Mouse (Mus musculus) kidney, adult 18-20 months (tissue): ENCODE data around the gene Nectin4.

Experiments used
- DNase-seq: peaks from one replicate; pipeline ENCODE4 v3.0.0; 2021

The Nectin4 gene

DNA sequence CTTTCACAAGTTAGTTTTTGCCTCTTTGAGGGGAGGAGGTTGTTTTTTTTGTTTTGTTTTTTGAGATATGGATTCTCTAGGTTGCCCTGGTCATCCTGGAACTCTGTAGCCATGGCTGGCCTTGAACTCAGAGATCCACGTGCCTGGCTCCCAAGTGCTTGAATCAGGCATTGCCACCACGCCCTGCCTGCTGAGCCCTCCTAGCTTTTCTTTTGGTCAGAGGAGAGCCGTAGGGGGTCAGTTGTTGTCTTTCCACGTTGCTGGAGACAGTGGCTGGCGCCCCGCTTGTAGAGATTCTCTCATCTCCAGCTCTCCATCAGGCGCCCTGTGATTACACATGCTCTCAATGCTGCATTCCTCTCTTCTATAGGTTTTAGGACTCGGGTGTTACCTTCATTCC, 43.7 kb downstream of the Nectin4 start:
- no peak for DNase-seq

DNA sequence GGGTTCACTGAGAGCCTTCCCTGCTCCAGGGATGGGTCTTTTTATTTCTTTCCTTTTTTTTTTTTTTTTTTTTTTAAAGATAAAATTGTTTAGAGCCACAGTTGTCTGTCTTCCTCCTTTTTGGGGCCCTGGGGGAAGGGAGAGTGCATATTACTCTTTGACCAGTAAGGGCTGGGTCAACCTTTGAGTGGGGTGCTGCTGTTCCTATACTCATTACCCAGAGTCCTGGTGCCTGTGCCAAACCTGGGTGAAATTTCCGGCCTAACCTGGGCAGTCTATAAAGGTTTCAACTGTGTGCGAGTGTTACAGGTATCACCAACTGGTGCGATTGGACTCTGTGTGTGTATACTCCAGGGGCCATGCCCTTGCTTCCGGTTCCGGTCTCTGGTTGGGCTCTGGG, 48.8 kb downstream of the Nectin4 start, which contains the start of gene Tstd1:
Tstd1 (plus strand) TSS at position 213 of the 400 bp plus-strand sequence.
- peak; percentile 66 for DNase-seq

DNA sequence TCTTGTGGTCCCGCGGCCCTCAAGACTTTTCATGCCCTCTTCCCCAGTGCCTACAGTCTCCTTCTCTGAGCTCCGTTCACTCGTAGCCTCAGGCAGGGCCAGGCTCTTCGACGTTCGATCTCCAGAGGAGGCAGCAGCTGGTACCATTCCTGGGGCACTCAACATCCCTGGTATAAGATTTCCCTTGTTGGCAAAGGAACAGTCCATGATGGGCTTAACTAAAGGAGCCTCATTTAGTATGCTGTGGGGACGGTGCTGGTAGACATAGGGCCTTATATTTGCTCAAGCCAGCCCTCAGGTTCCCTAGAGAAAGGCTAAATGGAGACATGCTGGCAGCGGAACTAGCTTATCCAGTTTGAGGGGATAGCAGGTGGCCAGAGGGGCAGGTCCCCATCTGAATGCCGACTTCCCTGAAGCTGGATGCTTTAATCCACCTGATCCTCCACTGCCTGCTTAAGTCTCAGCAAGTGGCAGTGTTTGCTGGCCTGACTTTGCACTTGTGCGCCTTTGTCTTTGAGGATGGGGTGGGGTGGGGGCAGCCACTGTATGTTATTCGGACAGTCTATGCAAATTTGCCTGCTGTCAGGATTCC, 49.5 kb downstream of the Nectin4 start:
- no peak for DNase-seq

DNA sequence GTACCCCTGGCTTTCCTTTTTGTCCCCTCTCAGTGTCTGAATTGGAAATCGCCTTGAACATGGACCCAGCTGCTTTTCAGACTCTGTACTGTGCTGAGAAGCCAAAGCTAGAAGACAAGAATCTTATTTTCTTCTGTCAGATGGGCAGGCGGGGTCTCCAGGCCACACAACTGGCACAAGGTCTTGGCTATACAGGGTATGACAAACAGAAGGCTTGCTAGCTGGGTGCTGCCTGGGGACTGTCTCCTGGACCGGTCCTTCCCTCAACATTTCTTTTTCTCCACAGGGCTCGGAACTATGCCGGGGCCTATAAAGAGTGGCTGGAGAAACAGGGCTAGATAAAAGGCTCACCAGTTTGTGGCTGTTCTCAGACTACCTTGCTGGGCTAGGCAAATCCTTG, 50.0 kb downstream of the Nectin4 start:
- DNase-seq = no peak

DNA sequence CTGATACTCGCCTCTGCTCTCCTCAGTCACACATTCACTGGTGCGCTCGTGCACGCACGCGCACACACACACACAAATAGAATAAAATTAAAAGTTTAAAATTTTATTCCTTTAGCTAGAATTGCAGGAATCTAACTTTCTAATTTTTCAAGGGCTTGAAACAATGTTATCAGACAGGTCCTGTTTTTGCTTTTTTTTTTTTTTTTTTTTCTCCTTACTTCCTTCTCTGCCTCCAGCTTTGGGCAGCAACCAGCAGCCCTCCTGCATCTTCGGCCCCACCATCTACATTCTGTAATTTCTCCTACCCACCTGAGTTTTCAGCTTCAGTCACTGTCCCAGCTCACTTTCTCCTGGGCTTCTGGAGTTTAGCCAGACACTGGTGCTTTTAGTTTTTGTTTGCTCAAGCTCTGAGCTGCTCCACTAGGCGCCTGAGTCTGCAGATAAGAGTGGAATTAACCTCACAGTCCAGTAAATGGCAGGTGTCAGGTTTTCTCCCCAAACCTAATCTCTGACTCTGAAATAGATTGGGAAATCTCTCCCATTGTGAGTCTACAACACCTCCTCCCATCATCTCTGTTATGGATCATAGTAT, 52.7 kb downstream of the Nectin4 start:
- DNase-seq = no peak

DNA sequence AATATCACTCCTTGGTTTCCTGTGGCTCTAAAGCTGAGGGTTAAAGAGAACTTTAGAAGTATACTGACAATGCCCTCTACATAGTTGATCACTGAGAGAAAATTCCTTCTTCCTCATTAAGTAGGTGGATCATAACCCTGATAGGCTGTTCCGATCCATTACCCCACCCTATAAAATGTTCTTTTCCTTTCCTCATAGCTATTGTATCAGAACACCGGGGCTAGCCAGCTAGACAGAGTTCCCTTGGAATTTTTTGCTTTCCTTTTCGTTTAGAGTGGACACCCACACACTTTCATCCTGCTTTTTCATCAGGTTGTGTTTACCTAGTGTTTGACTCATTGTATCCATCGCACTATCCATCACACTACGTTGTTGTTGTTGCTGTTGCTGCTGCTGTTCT, 54.7 kb downstream of the Nectin4 start:
- no peak for DNase-seq

DNA sequence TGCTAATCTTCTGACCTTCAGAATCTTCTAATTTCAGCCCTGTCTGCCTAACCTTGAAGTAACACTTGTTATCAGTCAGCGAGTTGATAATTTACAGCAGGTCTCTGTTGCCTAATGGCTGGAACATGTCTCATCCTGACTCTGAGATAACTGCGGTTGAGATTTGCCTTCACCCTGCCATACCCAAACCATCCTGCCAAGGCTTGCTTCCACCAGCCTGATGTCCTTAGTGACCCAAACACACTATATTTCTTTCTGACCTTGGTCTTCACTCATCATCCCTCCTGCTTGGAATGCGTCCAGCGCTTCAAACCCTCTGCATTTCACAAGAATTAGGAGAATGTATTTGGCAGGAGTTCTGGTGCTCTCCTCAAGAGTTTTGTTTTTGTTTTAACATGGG, 55.2 kb downstream of the Nectin4 start:
- no peak for DNase-seq

DNA sequence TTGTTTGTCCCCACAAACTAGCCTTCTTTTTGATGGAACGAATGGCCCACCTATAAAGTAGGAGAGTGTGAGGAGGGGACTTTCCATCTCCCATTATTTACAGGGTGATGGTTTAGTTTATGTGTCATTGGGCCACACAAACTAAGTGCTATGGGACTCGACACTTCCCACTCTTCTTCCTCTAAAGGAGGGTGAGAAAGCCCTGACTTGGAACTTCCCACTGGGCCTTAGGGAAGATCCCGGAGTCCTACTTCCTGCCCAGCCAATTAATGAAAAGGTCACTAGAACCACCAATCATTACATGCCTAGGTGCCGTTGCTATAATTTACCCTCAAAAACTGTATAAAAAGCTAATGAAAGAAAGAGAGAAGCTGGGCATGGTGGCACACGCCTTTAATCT, 62.3 kb downstream of the Nectin4 start:
- no peak for DNase-seq

DNA sequence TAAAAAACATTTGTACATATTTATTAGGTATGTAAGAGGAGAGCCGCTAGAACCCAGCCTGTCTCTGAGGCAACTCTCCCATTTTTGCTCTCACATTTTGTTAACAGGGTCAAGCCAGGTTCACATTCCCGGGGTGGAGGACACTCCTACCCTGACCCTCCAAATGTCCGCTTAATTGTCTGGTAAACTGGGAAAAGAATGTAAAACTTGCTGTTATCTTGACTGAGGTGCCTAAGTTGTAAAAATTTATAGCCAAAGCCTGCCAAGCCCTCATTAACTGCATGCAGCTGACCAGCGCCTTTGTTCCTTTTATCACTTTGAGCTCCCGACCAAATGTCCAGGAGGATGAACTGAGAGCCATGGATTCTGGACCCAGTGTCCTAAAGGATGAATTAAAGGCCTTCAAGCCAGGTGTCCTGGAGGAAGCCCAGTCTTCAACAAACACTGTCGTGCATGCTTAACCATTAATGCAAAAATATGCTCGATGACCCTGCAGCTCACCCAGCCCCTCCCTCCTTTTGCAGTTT, 65.5 kb downstream of the Nectin4 start:
- no peak for DNase-seq

DNA sequence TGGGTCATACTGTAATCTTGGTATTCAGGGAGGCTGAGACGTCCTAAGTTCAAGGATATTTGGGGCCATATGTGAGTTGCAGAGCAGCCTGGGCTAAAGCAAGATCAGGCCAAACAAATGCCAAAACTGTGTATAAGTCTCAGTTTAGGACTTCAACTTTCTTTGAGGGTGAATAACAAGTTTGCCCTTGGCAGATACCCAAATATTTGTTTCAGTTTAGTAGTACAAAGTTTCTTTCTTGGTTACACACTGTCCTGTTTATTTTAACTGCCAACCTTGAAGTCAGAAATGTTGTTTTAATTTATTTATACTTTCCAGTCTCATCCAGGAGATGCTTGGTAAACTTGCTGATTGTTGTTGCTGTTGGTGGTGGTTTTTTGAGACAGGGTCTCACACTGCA, 66.1 kb downstream of the Nectin4 start:
- no peak for DNase-seq

DNA sequence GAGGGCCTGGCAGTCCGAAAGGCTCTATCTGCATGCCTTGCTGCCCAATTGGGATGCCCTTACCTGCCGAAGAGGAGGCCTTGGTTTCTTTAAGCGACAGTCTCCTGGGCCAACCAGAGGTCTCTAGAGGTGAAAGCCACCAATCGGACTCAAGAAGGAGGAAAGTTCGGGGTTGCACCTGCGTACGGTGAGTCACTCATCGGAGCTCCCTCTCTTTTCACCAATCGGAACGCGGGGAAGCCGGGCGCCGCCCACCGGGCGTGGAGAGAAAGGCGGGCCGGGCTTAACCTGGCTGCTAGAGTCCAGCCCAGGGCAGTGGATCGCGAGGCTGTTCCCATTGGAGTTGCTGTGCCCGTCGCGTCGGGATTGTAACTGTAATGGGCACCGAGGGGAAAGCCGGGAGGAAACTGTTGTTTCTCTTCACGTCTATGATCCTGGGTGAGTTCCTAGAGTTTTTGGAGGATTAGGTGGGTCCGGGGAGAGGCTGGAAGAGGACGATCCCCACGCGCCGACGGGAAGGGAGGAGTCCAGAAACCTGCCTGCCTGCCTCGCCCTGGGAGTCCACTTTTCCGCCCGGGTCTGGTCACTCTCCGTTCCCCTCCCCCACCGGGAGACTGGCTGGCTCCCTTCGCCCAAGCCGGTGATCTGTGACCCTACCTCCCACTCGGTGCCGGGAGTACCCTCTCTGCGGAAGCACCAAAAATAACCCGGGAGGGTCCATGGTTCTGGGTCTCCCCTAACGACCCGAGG, 67.5 kb downstream of the Nectin4 start, which contains the start of gene F11r:
F11r (plus strand) TSS at position 272 of the 750 bp plus-strand sequence.
- DNase-seq = peak; percentile 97
